ENCODE assay signal across 10 mouse cellular contexts in genomic region chr11:107849621-107850020, GRCm38 (mm10). TPM values are rescaled to one million over a fixed set of nuclear protein-coding genes. Genes with fewer than 3 reads are reported as not detected.
DNase-seq lines count a peak whose midpoint lies in the region; ATAC-seq and TF ChIP-seq lines count a peak whose summit lies in the region.
"Had no signal": no experiment of that assay in that cellular context is flagged by ENCODE, and none has a peak within 500 bp of the region (broad histone marks: within the 10 kb centered on the region; RNA-seq: fewer than 3 reads in every experiment).

No protein-coding gene starts in this region.

- H3K27ac ChIP-seq in forebrain, embryonic 14.5 days (ENCODE audit: low read depth, low read length), result no peak overlapping the region
- no peak overlapping the region for H3K27ac ChIP-seq in forebrain, embryonic 10.5 days
- H3K27ac ChIP-seq in lung, postnatal 0 days (ENCODE audit: low read length), result no peak overlapping the region
- H3K27ac ChIP-seq: liver, embryonic 14.5 days had no signal

- H3K9ac ChIP-seq in forebrain, embryonic 14.5 days (ENCODE audit: low read length), result no peak overlapping the region
- no peak overlapping the region for H3K9ac ChIP-seq in lung, postnatal 0 days (replicated peaks; ENCODE audit: low read depth)
- H3K9ac ChIP-seq: liver, embryonic 14.5 days had no signal

- H3K4me1 ChIP-seq in forebrain, embryonic 14.5 days (ENCODE audit: control insufficient read depth, insufficient read depth, low read length), result no peaks in the 10 kb centered on the region
- H3K4me1 ChIP-seq in forebrain, embryonic 10.5 days, result peaks cover 5% of the 10 kb centered on the region
- no peaks in the 10 kb centered on the region for H3K4me1 ChIP-seq in lung, postnatal 0 days (ENCODE audit: insufficient read depth, low read depth, low read length)
- H3K4me1 ChIP-seq in lung, adult 2 months (ENCODE audit: control insufficient read depth, insufficient read depth, low read length), result no peaks in the 10 kb centered on the region

- H3K4me3 ChIP-seq in forebrain, embryonic 14.5 days (ENCODE audit: low read depth, low read length), result no peak overlapping the region
- no peak overlapping the region for H3K4me3 ChIP-seq in forebrain, embryonic 10.5 days
- no peak overlapping the region for H3K4me3 ChIP-seq in lung, postnatal 0 days (ENCODE audit: low read depth, low read length)
- no peak overlapping the region for H3K4me3 ChIP-seq in lung, adult 2 months (replicated peaks; ENCODE audit: extremely low read depth, low read depth, low read length)

- no peak for TF ChIP-seq EP300 in lung, postnatal 0 days (IDR thresholded peaks at IDR 0.05)

- no peak for TF ChIP-seq POLR2A in lung, adult 2 months (IDR thresholded peaks at IDR 0.05; ENCODE audit: borderline replicate concordance, extremely low read depth, low read depth, low read length)

- peak; percentile 66 for DNase-seq in forebrain, embryonic 14.5 days (ENCODE audit: low spot score)
- no peak for DNase-seq in forebrain, embryonic 10.5 days (ENCODE audit: extremely low spot score, low spot score)
- DNase-seq in lung, postnatal 0 days (ENCODE audit: low spot score), result no peak
- DNase-seq in lung, adult 2 months, result no peak
- DNase-seq in ZHBTc4 (ENCODE audit: low read depth, low spot score), result peak; percentile 34
- DNase-seq in right cerebral cortex, postnatal 14 days, result no peak
- DNase-seq in spleen, postnatal 14 days (ENCODE audit: low spot score in 2 of 2), result no peak

- WGBS in forebrain, embryonic 14.5 days, result 33% methylated on average over 10 of the region's 10 CpGs
- WGBS in forebrain, embryonic 10.5 days, result 64% methylated on average over 10 of the region's 10 CpGs
- 42% methylated on average over 10 of the region's 10 CpGs for WGBS in lung, postnatal 0 days
- WGBS in lung, adult 2 months, result 41% methylated on average over 10 of the region's 10 CpGs

- TF ChIP-seq CTCF in lung, postnatal 0 days (IDR thresholded peaks at IDR 0.05), result no peak
- no peak for TF ChIP-seq CTCF in lung, adult 2 months (IDR thresholded peaks at IDR 0.05; ENCODE audit: insufficient read depth, low read length)

- peak; percentile 54; the same call in 1 of the 2 replicates for ATAC-seq in forebrain, embryonic 14.5 days
- ATAC-seq in lung, postnatal 0 days, result 0 out of 2 replicates have a peak, but pooled peaks have one; percentile 12
- ATAC-seq in megakaryocyte progenitor cell, adult 5-6 weeks (replicated peaks; ENCODE audit: poor library complexity), result peak; percentile 61

- H3K9me3 ChIP-seq in forebrain, embryonic 14.5 days (replicated peaks; ENCODE audit: control insufficient read depth, low read length), result no peaks in the 10 kb centered on the region
- H3K9me3 ChIP-seq in forebrain, embryonic 10.5 days, result no peaks in the 10 kb centered on the region
- H3K9me3 ChIP-seq in lung, postnatal 0 days (ENCODE audit: low read length), result no peaks in the 10 kb centered on the region

- no peak overlapping the region for H3K4me2 ChIP-seq in forebrain, embryonic 14.5 days (ENCODE audit: low read length)
- H3K4me2 ChIP-seq in lung, postnatal 0 days (replicated peaks; ENCODE audit: low read depth, low read length), result no peak overlapping the region

- no peaks in the 10 kb centered on the region for H3K27me3 ChIP-seq in forebrain, embryonic 14.5 days (replicated peaks; ENCODE audit: control insufficient read depth, insufficient read depth, low read length)
- no peaks in the 10 kb centered on the region for H3K27me3 ChIP-seq in forebrain, embryonic 10.5 days (ENCODE audit: poor library complexity, severe bottlenecking)
- no peaks in the 10 kb centered on the region for H3K27me3 ChIP-seq in lung, postnatal 0 days (replicated peaks; ENCODE audit: insufficient read depth, low read length)

- H3K36me3 ChIP-seq in forebrain, embryonic 14.5 days (ENCODE audit: control insufficient read depth, insufficient read depth, low read length), result no peaks in the 10 kb centered on the region
- no peaks in the 10 kb centered on the region for H3K36me3 ChIP-seq in forebrain, embryonic 10.5 days (replicated peaks)
- H3K36me3 ChIP-seq in lung, postnatal 0 days (ENCODE audit: insufficient read depth, low read length), result no peaks in the 10 kb centered on the region

RNA-seq across cellular contexts. Expression of gene Cacng4, which starts 55.3 kb away (rescaled TPM):
- polyA plus RNA-seq in forebrain, embryonic 14.5 days (2014; fragmentation: Nextera tagmentation; extraction: Ambion mirVana), result 35.4 and 40.8 TPM in 2 replicates
- polyA plus RNA-seq in forebrain, embryonic 10.5 days (2016; fragmentation: Nextera tagmentation; extraction: Ambion mirVana), result 6.3 and 7.0 TPM in 2 replicates
- 0.19 and 0.43 TPM in 2 replicates for polyA plus RNA-seq in lung, postnatal 0 days (2015; fragmentation: Nextera tagmentation; extraction: Ambion mirVana)
- polyA plus RNA-seq in lung, adult 2 months (2012; rRNA removed), result 0.25 TPM in 2 replicates
- not detected in 2 replicates for total RNA-seq in megakaryocyte progenitor cell, adult 5-6 weeks (2015)
- not detected in 2 replicates for total RNA-seq in megakaryocyte progenitor cell, adult 5-6 weeks (2017)
- total RNA-seq: neutrophil, adult 5-6 weeks had no signal

Comparison
In these comparisons a context has a peak if more than half of its experiments do, and no peak if none do; other contexts are left out.
1. DNase-seq: peak in forebrain, embryonic 14.5 days (single experiment) and ZHBTc4 (single experiment); none in forebrain, embryonic 10.5 days (single experiment), lung, postnatal 0 days (single experiment), lung, adult 2 months (single experiment), right cerebral cortex, postnatal 14 days (single experiment) and spleen, postnatal 14 days (0 of 2).
2. Peak in every context shown above with its lines, with median percentiles within 50 percentile points of each other: ATAC-seq.